Mouse (Mus musculus): ENCODE measurements around the gene Epor. TPM values are rescaled to one million over a fixed set of nuclear protein-coding genes. Genes with fewer than 3 reads are reported as not detected.

The Epor gene
- total and polyA plus RNA-seq, 3 experiments = 0.20 to 2.0 TPM; not detected in 1

DNA sequence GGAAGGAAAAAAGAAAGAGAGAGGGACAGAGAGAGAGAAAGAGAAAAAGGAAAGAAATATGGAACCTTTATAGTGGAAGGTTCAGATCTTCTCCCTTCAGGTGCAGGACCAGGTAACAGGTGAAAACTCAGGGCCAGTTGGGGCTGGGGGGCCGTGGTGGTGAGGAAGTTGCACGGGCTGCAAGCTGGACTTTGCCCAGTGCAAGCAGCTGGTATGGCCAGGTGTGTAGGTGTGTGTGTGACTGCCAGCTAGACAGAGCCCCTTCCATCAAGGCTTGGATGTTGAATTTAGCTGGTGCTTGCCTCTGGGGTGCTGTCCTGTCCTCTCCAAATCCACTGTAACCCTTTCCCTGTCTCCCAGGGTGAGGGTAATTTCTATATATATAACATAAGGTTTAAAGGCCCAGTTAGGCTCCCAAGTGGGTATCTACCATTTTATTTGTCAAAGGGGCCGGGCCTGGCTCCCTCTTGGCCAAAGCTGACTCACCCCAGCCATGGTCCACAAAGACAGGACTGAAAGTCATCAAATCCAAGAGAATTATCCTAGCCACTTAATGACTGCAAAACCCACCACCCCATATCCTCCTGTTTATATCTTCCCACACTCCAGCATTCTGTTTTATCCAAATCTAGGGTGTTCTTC, 46.3 kb downstream of the Epor start:
- TF ChIP-seq EP300 (IDR thresholded peaks at IDR 0.05; ENCODE audit: low read length) = no peak
- no peak for TF ChIP-seq CHD2 (IDR thresholded peaks at IDR 0.05; ENCODE audit: low read length)
- H3K4me1 ChIP-seq (ENCODE audit: control insufficient read depth in 1 of 2, insufficient read depth in 2 of 2) = peaks cover 5 to 9% of the 10 kb centered on the region in 2 experiments; a peak in 3 of 4 replicates
- in situ Hi-C loops (cut with MboI; ENCODE audit: low pct_ligation_motif_present, low pct_unique_long_range_greater_than_20kb, low sequenced_read_pairs) (no loop called here), dilution Hi-C loops (cut with MboI; ENCODE audit: extremely low pct_ligation_motif_present, extremely low pct_unique_long_range_greater_than_20kb, low sequenced_read_pairs) (no loop called here)
- no peak overlapping the region for H3K27ac ChIP-seq (ENCODE audit: insufficient read depth, low read depth)
- H3K36me3 ChIP-seq (replicated peaks in 1 of 2; ENCODE audit: control insufficient read depth in 1 of 2, insufficient read depth in 1 of 2, low read length in 1 of 2) = no peaks in the 10 kb centered on the region
- no peaks in the 10 kb centered on the region for H3K9me3 ChIP-seq (replicated peaks; ENCODE audit: low read length)
- H3K27me3 ChIP-seq (replicated peaks) = peaks cover 57% of the 10 kb centered on the region
- H3K9ac ChIP-seq (ENCODE audit: insufficient read depth, low read depth) = 0 out of 2 replicates have a peak overlapping the region, but pooled peaks have one; percentile 35
- peak overlapping the region in 1 of 3 experiments; percentile 53 for H3K4me3 ChIP-seq (replicated peaks in 1 of 3; ENCODE audit: low read depth in 2 of 3, low read length in 2 of 3, poor library complexity in 1 of 3)
- peak overlapping the region; percentile 60 for H3K4me2 ChIP-seq (ENCODE audit: insufficient read depth, low read depth, poor library complexity, severe bottlenecking)
- no peaks in the 10 kb centered on the region for H3K79me2 ChIP-seq (replicated peaks; ENCODE audit: control insufficient read depth, extremely low read depth, insufficient read depth, poor library complexity, severe bottlenecking)
- DNase-seq (ENCODE audit: extremely low read depth) = no peak

DNA sequence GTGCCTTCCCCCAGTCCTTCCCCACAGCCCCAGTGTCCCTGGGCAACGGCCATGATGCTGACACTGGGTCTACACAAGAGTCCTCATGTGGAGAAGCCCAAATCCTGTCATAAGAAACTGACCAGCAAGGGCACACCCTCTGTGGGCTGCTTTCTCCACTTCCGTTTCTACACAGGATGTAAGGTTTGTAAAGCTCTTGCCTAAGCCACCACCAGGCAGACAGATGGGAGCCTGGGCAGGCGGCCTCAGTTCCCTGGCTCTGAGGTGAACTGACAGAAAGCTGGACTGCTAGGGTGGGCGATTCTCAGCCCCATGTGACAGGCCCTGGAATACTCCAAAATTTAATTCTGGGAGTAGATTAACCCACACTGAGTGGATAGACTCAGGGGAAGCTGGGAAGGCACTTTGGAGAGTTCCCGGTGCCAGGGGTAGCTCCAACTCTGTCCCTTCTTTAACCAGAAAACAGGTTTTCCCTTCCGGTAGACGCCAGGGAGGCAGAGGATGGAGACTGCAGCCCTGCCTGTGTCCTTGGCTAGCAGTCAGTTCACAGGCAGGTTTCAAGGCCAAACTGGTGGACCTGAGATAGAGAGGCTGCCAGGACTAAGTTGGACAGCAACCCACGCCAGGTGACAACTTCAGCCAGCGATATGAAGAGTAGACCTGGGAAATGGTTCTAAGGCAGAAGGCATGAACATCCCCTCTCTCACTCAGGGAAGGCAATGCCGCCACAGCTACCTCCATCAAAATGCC, 53.7 kb downstream of the Epor start:
- TF ChIP-seq NRF1 (IDR thresholded peaks at IDR 0.05; ENCODE audit: low read depth, low read length) = no peak
- TF ChIP-seq IRF4 (IDR thresholded peaks at IDR 0.05; ENCODE audit: low read depth, low read length) = no peak
- no peak for TF ChIP-seq POLR2AphosphoS2 (IDR thresholded peaks at IDR 0.05; ENCODE audit: low read depth, low read length)
- no peak for TF ChIP-seq MAX (IDR thresholded peaks at IDR 0.05; ENCODE audit: low read length)
- TF ChIP-seq E2F4 (IDR thresholded peaks at IDR 0.05; ENCODE audit: insufficient replicate concordance, low read depth, low read length) = no peak
- no peak for TF ChIP-seq CHD1 (IDR thresholded peaks at IDR 0.05; ENCODE audit: low read depth, low read length)
- TF ChIP-seq TBP (conservative IDR thresholded peaks at IDR 0.05; ENCODE audit: low read depth, low read length) = no peak
- no peak for TF ChIP-seq PAX5 (IDR thresholded peaks at IDR 0.05; ENCODE audit: low read length)
- no peak for TF ChIP-seq JUND (conservative IDR thresholded peaks at IDR 0.05; ENCODE audit: low read depth, low read length)
- TF ChIP-seq MAZ (IDR thresholded peaks at IDR 0.05; ENCODE audit: low read depth, low read length) = no peak
- no peak for TF ChIP-seq EP300 (IDR thresholded peaks at IDR 0.05; ENCODE audit: low read length)
- no peak for TF ChIP-seq POLR2A (IDR thresholded peaks at IDR 0.05; ENCODE audit: low read depth, low read length)
- no peak for TF ChIP-seq ETS1 (conservative IDR thresholded peaks at IDR 0.05; ENCODE audit: low read depth, low read length)
- TF ChIP-seq GABPA (IDR thresholded peaks at IDR 0.05; ENCODE audit: insufficient replicate concordance, low read depth, low read length) = no peak
- in situ Hi-C loops (cut with MboI; ENCODE audit: low pct_ligation_motif_present, low pct_unique_long_range_greater_than_20kb, low sequenced_read_pairs) = no loop called here
- no peaks in the 10 kb centered on the region for H3K36me3 ChIP-seq (replicated peaks in 1 of 2; ENCODE audit: control insufficient read depth in 1 of 2, insufficient read depth in 1 of 2, low read length in 1 of 2)
- H3K79me2 ChIP-seq (replicated peaks; ENCODE audit: control insufficient read depth, extremely low read depth, insufficient read depth, poor library complexity, severe bottlenecking) = no peaks in the 10 kb centered on the region
- peaks cover 5% of the 10 kb centered on the region for H3K9me3 ChIP-seq (replicated peaks; ENCODE audit: low read length)
- no peak overlapping the region for H3K9ac ChIP-seq (ENCODE audit: insufficient read depth, low read depth)
- no peak overlapping the region for H3K4me3 ChIP-seq (replicated peaks in 1 of 3; ENCODE audit: low read depth in 2 of 3, low read length in 2 of 3, poor library complexity in 1 of 3)
- DNase-seq (ENCODE audit: extremely low read depth) = no peak
- peaks cover 59% of the 10 kb centered on the region for H3K27me3 ChIP-seq (replicated peaks)
- H3K27ac ChIP-seq (ENCODE audit: insufficient read depth, low read depth) = no peak overlapping the region
- peaks cover 0 to 3% of the 10 kb centered on the region in 2 experiments; a peak in 1 of 4 replicates for H3K4me1 ChIP-seq (ENCODE audit: control insufficient read depth in 1 of 2, insufficient read depth in 2 of 2)
- dilution Hi-C loops (cut with MboI; ENCODE audit: extremely low pct_ligation_motif_present, extremely low pct_unique_long_range_greater_than_20kb, low sequenced_read_pairs) = no loop called here
- no peak overlapping the region for H3K4me2 ChIP-seq (ENCODE audit: insufficient read depth, low read depth, poor library complexity, severe bottlenecking)

Other genes with a start within 250 kb of the Epor start
Only the 20 nearest of the 22 such genes appear.
- gene Spc24, start 203.2 kb downstream of the Epor start, total RNA-seq (2012; rRNA removed) = 83.2 and 91.6 TPM in 2 replicates
- gene Spc24, start 203.2 kb downstream of the Epor start, total RNA-seq (2014; rRNA removed) = 77.6 and 82.7 TPM in 2 replicates
- gene Spc24, start 203.2 kb downstream of the Epor start, polyA plus RNA-seq (2012; ENCODE audit: insufficient read length, low read depth) = 74.3 and 113 TPM in 2 replicates
- gene Kank2, start 164.8 kb downstream of the Epor start, total RNA-seq (2012; rRNA removed) = 1.6 and 2.3 TPM in 2 replicates
- 0.09 and 0.14 TPM in 2 replicates for gene Kank2, start 164.8 kb downstream of the Epor start, total RNA-seq (2014; rRNA removed)
- 0.60 and 0.63 TPM in 2 replicates for gene Kank2, start 164.8 kb downstream of the Epor start, polyA plus RNA-seq (2012; ENCODE audit: insufficient read length, low read depth)
- gene Angptl8, start 128.0 kb downstream of the Epor start, total RNA-seq (2012; rRNA removed) = not detected in 2 replicates
- not detected in 2 replicates for gene Angptl8, start 128.0 kb downstream of the Epor start, total RNA-seq (2014; rRNA removed)
- gene Angptl8, start 128.0 kb downstream of the Epor start, polyA plus RNA-seq (2012; ENCODE audit: insufficient read length, low read depth) = not detected in 2 replicates
- 3.3 and 3.4 TPM in 2 replicates for gene Dock6, start 110.9 kb downstream of the Epor start, total RNA-seq (2012; rRNA removed)
- gene Dock6, start 110.9 kb downstream of the Epor start, total RNA-seq (2014; rRNA removed) = 0.26 and 0.79 TPM in 2 replicates
- 3.6 TPM in 2 replicates for gene Dock6, start 110.9 kb downstream of the Epor start, polyA plus RNA-seq (2012; ENCODE audit: insufficient read length, low read depth)
- gene Rab3d, start 45.3 kb downstream of the Epor start, total RNA-seq (2012; rRNA removed) = 2.0 and 3.7 TPM in 2 replicates
- gene Rab3d, start 45.3 kb downstream of the Epor start, total RNA-seq (2014; rRNA removed) = 0.77 and 0.90 TPM in 2 replicates
- 0.35 and 0.91 TPM in 2 replicates for gene Rab3d, start 45.3 kb downstream of the Epor start, polyA plus RNA-seq (2012; ENCODE audit: insufficient read length, low read depth)
- gene Ccdc159, start 36.0 kb downstream of the Epor start, total RNA-seq (2012; rRNA removed) = not detected in 2 replicates
- gene Ccdc159, start 36.0 kb downstream of the Epor start, total RNA-seq (2014; rRNA removed) = not detected in 2 replicates
- gene Ccdc159, start 36.0 kb downstream of the Epor start, polyA plus RNA-seq (2012; ENCODE audit: insufficient read length, low read depth) = not detected in 2 replicates
- 2.4 and 2.9 TPM in 2 replicates for gene Tmem205, start 36.0 kb downstream of the Epor start, total RNA-seq (2012; rRNA removed)
- gene Tmem205, start 36.0 kb downstream of the Epor start, total RNA-seq (2014; rRNA removed) = 2.4 and 2.9 TPM in 2 replicates
- gene Tmem205, start 36.0 kb downstream of the Epor start, polyA plus RNA-seq (2012; ENCODE audit: insufficient read length, low read depth) = 0.87 and 1.6 TPM in 2 replicates
- gene Plppr2, start 26.5 kb downstream of the Epor start, total RNA-seq (2012; rRNA removed) = not detected in 2 replicates
- gene Plppr2, start 26.5 kb downstream of the Epor start, total RNA-seq (2014; rRNA removed) = not detected in 2 replicates
- gene Plppr2, start 26.5 kb downstream of the Epor start, polyA plus RNA-seq (2012; ENCODE audit: insufficient read length, low read depth) = not detected in 2 replicates
- gene Swsap1, start 7.8 kb downstream of the Epor start, total RNA-seq (2012; rRNA removed) = 4.0 and 4.4 TPM in 2 replicates
- gene Swsap1, start 7.8 kb downstream of the Epor start, total RNA-seq (2014; rRNA removed) = 4.1 and 4.4 TPM in 2 replicates
- gene Swsap1, start 7.8 kb downstream of the Epor start, polyA plus RNA-seq (2012; ENCODE audit: insufficient read length, low read depth) = 2.9 and 3.1 TPM in 2 replicates
- not detected in 2 replicates for gene Rgl3, start 25.9 kb upstream of the Epor start, total RNA-seq (2012; rRNA removed)
- not detected in 2 replicates for gene Rgl3, start 25.9 kb upstream of the Epor start, total RNA-seq (2014; rRNA removed)
- gene Rgl3, start 25.9 kb upstream of the Epor start, polyA plus RNA-seq (2012; ENCODE audit: insufficient read length, low read depth) = not detected in 2 replicates
- gene Ccdc151, start 39.1 kb upstream of the Epor start, total RNA-seq (2012; rRNA removed) = 0.21 and 0.25 TPM in 2 replicates
- 0.13 and 0.20 TPM in 2 replicates for gene Ccdc151, start 39.1 kb upstream of the Epor start, total RNA-seq (2014; rRNA removed)
- 0.16 and 0.23 TPM in 2 replicates for gene Ccdc151, start 39.1 kb upstream of the Epor start, polyA plus RNA-seq (2012; ENCODE audit: insufficient read length, low read depth)
- 144 and 160 TPM in 2 replicates for gene Prkcsh, start 39.3 kb upstream of the Epor start, total RNA-seq (2012; rRNA removed)
- gene Prkcsh, start 39.3 kb upstream of the Epor start, total RNA-seq (2014; rRNA removed) = 65.5 and 72.1 TPM in 2 replicates
- 143 and 148 TPM in 2 replicates for gene Prkcsh, start 39.3 kb upstream of the Epor start, polyA plus RNA-seq (2012; ENCODE audit: insufficient read length, low read depth)
- gene Elavl3, start 88.5 kb upstream of the Epor start, total RNA-seq (2012; rRNA removed) = 0.04 TPM in 1 of 2 replicates, not detected in the other
- not detected in 2 replicates for gene Elavl3, start 88.5 kb upstream of the Epor start, total RNA-seq (2014; rRNA removed)
- gene Elavl3, start 88.5 kb upstream of the Epor start, polyA plus RNA-seq (2012; ENCODE audit: insufficient read length, low read depth) = 0.06 and 0.10 TPM in 2 replicates
- gene Gm49318, start 107.8 kb upstream of the Epor start, total RNA-seq (2012; rRNA removed) = not detected in 2 replicates
- not detected in 2 replicates for gene Gm49318, start 107.8 kb upstream of the Epor start, total RNA-seq (2014; rRNA removed)
- not detected in 2 replicates for gene Gm49318, start 107.8 kb upstream of the Epor start, polyA plus RNA-seq (2012; ENCODE audit: insufficient read length, low read depth)
- gene Zfp653, start 107.9 kb upstream of the Epor start, total RNA-seq (2012; rRNA removed) = 8.9 and 9.0 TPM in 2 replicates
- gene Zfp653, start 107.9 kb upstream of the Epor start, total RNA-seq (2014; rRNA removed) = 9.3 and 10.4 TPM in 2 replicates
- 10.1 and 11.4 TPM in 2 replicates for gene Zfp653, start 107.9 kb upstream of the Epor start, polyA plus RNA-seq (2012; ENCODE audit: insufficient read length, low read depth)
- 57.1 and 59.4 TPM in 2 replicates for gene Ecsit, start 121.9 kb upstream of the Epor start, total RNA-seq (2012; rRNA removed)
- 37.7 and 38.7 TPM in 2 replicates for gene Ecsit, start 121.9 kb upstream of the Epor start, total RNA-seq (2014; rRNA removed)
- gene Ecsit, start 121.9 kb upstream of the Epor start, polyA plus RNA-seq (2012; ENCODE audit: insufficient read length, low read depth) = 45.2 and 48.5 TPM in 2 replicates
- gene Cnn1, start 135.7 kb upstream of the Epor start, total RNA-seq (2012; rRNA removed) = not detected in 2 replicates
- gene Cnn1, start 135.7 kb upstream of the Epor start, total RNA-seq (2014; rRNA removed) = not detected in 2 replicates
- gene Cnn1, start 135.7 kb upstream of the Epor start, polyA plus RNA-seq (2012; ENCODE audit: insufficient read length, low read depth) = not detected in 2 replicates
- 111 and 148 TPM in 2 replicates for gene Elof1, start 153.7 kb upstream of the Epor start, total RNA-seq (2012; rRNA removed)
- gene Elof1, start 153.7 kb upstream of the Epor start, total RNA-seq (2014; rRNA removed) = 120 and 142 TPM in 2 replicates
- 96.9 and 107 TPM in 2 replicates for gene Elof1, start 153.7 kb upstream of the Epor start, polyA plus RNA-seq (2012; ENCODE audit: insufficient read length, low read depth)
- gene Acp5, start 172.2 kb upstream of the Epor start, total RNA-seq (2012; rRNA removed) = 0.29 and 0.34 TPM in 2 replicates
- not detected in 2 replicates for gene Acp5, start 172.2 kb upstream of the Epor start, total RNA-seq (2014; rRNA removed)
- gene Acp5, start 172.2 kb upstream of the Epor start, polyA plus RNA-seq (2012; ENCODE audit: insufficient read length, low read depth) = 0.30 TPM in 1 of 2 replicates, not detected in the other
- 22.4 and 24.9 TPM in 2 replicates for gene Pigyl, start 193.3 kb upstream of the Epor start, total RNA-seq (2012; rRNA removed)
- gene Pigyl, start 193.3 kb upstream of the Epor start, total RNA-seq (2014; rRNA removed) = 4.3 and 5.0 TPM in 2 replicates
- 17.7 and 22.8 TPM in 2 replicates for gene Pigyl, start 193.3 kb upstream of the Epor start, polyA plus RNA-seq (2012; ENCODE audit: insufficient read length, low read depth)